Mouse (Mus musculus): ENCODE measurements around the gene Klrc3. TPM values are rescaled to one million over a fixed set of nuclear protein-coding genes. Genes with fewer than 3 reads are reported as not detected.
"Not testable (repeated sequence)": the region's sequence is repeated elsewhere in the genome, so short reads cannot be mapped to it uniquely, and the experiment has no call there.

Klrc3 gene
- not detected in 2 replicates for polyA plus RNA-seq (2012; rRNA removed)

GRCm38 (mm10) chr6:129643237-129643636 lies at the start of gene Klrc3:
Gene Klrc3, minus strand, starts transcription at chr6:129643337.
- WGBS: 77% methylated on average over 3 of the region's 3 CpGs
- not testable (repeated sequence) for DNase-seq (ENCODE audit: low read depth, low spot score)

- not testable (repeated sequence) for DNase-seq (ENCODE audit: low read depth, low spot score)
- 78% methylated on average over 10 of the region's 10 CpGs for WGBS
These were observed 48.3 kb upstream of the Klrc3 start for GRCm38 (mm10) chr6:129691436-129691835.

DNA sequence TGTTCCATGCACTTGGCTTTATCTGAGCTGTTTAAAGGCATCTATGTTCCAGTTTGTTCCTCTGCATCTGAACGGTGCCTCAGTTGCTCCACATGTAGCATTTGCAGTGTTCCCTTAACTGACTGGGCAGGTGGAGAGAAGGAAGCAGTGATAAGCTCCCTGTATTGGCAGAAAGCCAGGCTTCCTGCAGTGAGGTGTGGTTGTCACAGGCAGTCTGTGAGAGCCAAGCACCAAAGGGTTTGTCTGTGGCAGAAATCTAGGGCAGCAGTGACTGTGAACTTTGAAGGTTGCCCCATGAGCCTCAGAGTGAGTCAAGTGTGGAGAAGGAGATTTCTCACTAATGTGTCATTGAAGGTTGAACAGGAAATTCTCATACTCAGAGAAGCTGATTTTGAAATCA lies 37.2 kb upstream of the Klrc3 start:
- no peak for DNase-seq (ENCODE audit: low read depth, low spot score)
- WGBS: 23% methylated on average over 1 of the region's 1 CpGs

DNA sequence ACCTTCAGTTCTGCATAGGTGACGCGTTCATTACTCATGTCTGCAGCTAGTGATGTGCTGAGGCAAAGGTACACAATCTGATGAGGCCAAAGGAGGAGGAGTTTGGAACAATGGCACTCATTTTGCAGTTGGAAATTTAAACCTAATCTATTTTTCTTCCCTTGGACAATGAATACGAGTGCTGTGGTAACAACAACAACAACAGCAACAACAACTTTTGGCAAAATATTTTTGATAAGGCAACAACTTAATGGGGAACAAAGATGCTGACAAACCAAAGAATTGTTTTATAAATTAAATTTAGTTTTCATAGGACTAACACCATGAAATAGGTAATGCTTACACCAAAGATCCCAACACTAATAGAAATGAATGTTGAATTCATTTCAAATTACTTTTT lies 35.7 kb upstream of the Klrc3 start, which contains the start of gene Klrc1:
Klrc1 (minus strand) TSS at position 101 of the 400 bp plus-strand sequence.
- no peak for DNase-seq (ENCODE audit: low read depth, low spot score)
- 71% methylated on average over 3 of the region's 3 CpGs for WGBS

DNA sequence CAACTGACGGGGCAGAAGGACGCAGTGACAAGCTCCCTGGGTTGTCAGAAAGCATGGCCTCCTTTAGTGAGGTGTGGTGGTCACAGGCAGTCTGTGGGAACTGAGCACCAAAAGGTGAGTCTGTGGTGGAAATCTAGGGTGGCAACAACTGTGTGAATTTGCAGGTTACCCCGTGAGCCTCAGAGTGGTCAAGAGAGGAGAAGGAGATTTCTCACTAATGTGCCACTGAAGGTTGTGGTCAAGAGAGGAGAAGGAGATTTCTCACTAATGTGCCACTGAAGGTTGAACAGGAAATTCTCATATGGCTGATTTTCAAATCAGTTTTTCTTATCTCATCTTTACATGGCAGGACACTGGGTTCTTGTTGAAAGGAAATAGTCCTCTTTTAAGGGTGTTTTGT lies 18.2 kb upstream of the Klrc3 start:
- not testable (repeated sequence) for DNase-seq (ENCODE audit: low read depth, low spot score)
- no CpG with 5 or more reads among the region's 3 CpGs for WGBS

DNA sequence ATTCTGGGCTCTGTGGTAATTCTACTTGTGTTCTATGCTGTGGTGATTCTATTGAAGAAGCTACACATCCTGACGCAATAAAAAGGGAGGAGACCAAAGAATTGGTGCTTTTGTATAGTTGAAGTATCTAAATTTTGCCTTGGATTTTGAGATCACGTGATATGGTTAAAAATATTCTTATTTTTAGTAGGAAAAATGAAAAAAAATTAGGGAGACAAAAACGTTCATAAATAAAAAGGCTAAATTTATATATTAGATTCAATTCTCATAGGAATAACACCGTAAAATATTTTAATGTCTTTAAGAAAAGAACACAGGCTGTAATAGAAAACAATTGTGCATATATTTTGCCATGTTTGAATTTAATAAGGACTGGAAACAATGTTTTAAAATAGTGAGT lies 17.5 kb upstream of the Klrc3 start, which contains the start of gene Klrc2:
Klrc2 (minus strand) TSS at position 101 of the 400 bp plus-strand sequence.
- WGBS: 69% methylated on average over 4 of the region's 4 CpGs
- DNase-seq (ENCODE audit: low read depth, low spot score): not testable (repeated sequence)

GRCm38 (mm10) chr6:129644054-129644453 lies 917 bp upstream of the Klrc3 start:
- 100% methylated on average over 1 of the region's 3 CpGs for WGBS
- DNase-seq (ENCODE audit: low read depth, low spot score): not testable (repeated sequence)

GRCm38 (mm10) chr6:129631046-129631445 lies 12.1 kb downstream of the Klrc3 start:
- 75% methylated on average over 2 of the region's 2 CpGs for WGBS

DNA sequence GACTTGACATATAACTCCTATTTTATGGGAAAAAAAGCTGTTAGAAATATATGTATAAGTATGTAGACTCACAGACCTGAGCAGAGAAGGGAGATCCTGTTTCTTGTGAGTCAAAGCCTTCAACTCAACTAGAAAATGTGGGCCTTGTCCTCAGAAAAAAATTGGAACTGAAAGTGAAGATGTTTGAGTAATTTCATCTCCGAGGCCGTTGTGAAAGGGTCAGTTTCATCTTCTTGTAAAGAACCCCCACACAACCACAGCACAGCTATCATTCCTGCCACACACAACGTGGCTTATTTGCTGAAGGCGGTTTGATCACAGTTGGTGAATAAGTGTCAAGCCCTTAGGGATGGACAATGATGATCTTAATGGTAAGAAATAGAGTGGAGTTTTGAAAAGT lies 19.4 kb downstream of the Klrc3 start, which contains the start of gene Klrk1:
Klrk1 (minus strand) TSS at position 130 of the 400 bp plus-strand sequence.
- WGBS: 64% methylated on average over 4 of the region's 4 CpGs
- no peak for DNase-seq (ENCODE audit: low read depth, low spot score)

More at GRCm38 (mm10) chr6:129631046-129631445, 12.1 kb downstream of the Klrc3 start:
- DNase-seq (ENCODE audit: low read depth, low spot score): not testable (repeated sequence)

DNA sequence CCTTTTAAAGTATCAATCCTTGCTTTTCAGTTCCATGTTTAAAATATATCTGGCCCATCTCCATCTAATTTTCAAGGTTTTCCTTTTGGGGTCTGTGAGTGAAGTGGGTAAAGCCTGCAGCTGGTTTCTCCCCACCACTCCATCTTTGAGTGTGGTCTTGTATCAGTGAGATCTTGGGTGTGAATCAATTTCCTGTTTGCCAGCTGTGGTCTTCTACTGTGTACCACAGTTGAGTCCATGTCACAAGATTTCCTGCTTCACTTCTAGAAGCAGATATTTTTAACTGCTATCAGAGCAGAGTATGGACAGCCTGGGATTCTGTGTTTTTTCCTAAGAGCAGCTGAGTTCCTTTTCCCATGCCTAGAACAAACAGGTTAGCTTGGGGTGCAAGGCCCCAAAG lies 34.8 kb downstream of the Klrc3 start:
- DNase-seq (ENCODE audit: low read depth, low spot score): no peak

DNA sequence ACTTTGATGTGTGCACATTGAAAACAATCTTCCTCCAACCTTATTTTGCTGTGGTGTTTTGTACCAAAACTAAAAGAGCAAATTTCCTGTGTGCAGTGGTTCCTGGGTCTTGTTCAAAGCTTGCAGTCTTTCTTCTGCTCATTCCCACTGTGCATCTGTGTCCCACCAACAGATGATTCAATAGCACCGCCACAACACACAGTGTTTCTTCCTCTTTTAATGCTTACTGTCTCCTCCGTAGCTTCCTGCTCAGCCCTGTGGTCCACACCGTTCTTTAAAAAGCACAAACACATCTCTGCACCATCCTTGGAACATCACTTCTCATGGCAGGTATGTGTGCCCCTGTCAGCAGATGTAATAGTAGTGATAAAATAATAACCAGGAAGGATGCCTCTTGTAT lies 51.6 kb downstream of the Klrc3 start, which contains the start of gene Klrd1:
Klrd1 (plus strand) TSS at position 275 of the 400 bp plus-strand sequence.
- DNase-seq (ENCODE audit: low read depth, low spot score): no peak
- WGBS: 59% methylated on average over 3 of the region's 3 CpGs

Other genes with a start within 250 kb of the Klrc3 start
- 0.12 and 0.34 TPM in 2 replicates for gene Clec1b, start 246.0 kb downstream of the Klrc3 start, polyA plus RNA-seq (2012; rRNA removed)
- 0.60 and 0.99 TPM in 2 replicates for gene Clec9a, start 234.5 kb downstream of the Klrc3 start, polyA plus RNA-seq (2012; rRNA removed)
- 0.24 and 0.58 TPM in 2 replicates for gene Clec1a, start 191.3 kb downstream of the Klrc3 start, polyA plus RNA-seq (2012; rRNA removed)
- 0.07 TPM in 1 of 2 replicates, not detected in the other for gene Olr1, start 136.2 kb downstream of the Klrc3 start, polyA plus RNA-seq (2012; rRNA removed)
- not detected in 2 replicates for gene Tmem52b, start 130.8 kb downstream of the Klrc3 start, polyA plus RNA-seq (2012; rRNA removed)
- gene Gabarapl1, start 110.2 kb downstream of the Klrc3 start, polyA plus RNA-seq (2012; rRNA removed): 20.2 and 21.5 TPM in 2 replicates
- 0.16 and 0.19 TPM in 2 replicates for gene Klre1, start 65.4 kb downstream of the Klrc3 start, polyA plus RNA-seq (2012; rRNA removed)
- 0.36 and 0.91 TPM in 2 replicates for gene Klrd1, start 51.6 kb downstream of the Klrc3 start, polyA plus RNA-seq (2012; rRNA removed)
- gene Klrk1, start 19.5 kb downstream of the Klrc3 start, polyA plus RNA-seq (2012; rRNA removed): 0.15 and 0.18 TPM in 2 replicates
- gene Klrc2, start 17.4 kb upstream of the Klrc3 start, polyA plus RNA-seq (2012; rRNA removed): 0.19 TPM in 1 of 2 replicates, not detected in the other
- gene Klrc1, start 35.6 kb upstream of the Klrc3 start, polyA plus RNA-seq (2012; rRNA removed): 0.10 and 0.18 TPM in 2 replicates
- gene Klri1, start 73.8 kb upstream of the Klrc3 start, polyA plus RNA-seq (2012; rRNA removed): 0.14 and 0.19 TPM in 2 replicates
- 0.01 TPM in 1 of 2 replicates, not detected in the other for gene Klri2, start 97.1 kb upstream of the Klrc3 start, polyA plus RNA-seq (2012; rRNA removed)
- not detected in 2 replicates for gene Gm156, start 140.9 kb upstream of the Klrc3 start, polyA plus RNA-seq (2012; rRNA removed)
- gene Gm17631, start 219.3 kb upstream of the Klrc3 start, polyA plus RNA-seq (2012; rRNA removed): not detected in 2 replicates
- gene Klra17, start 233.3 kb upstream of the Klrc3 start, polyA plus RNA-seq (2012; rRNA removed): 0.48 and 0.49 TPM in 2 replicates